Mouse (Mus musculus) kidney, postnatal 25 days (tissue): Measurements from ENCODE around the gene Idnk.

Source experiments
- DNase-seq, 2 experiments: peaks; one replicate each; pipeline ENCODE4 v3.0.0; 2021; ENCODE audit warnings: mixed read lengths in 2 of 2

Idnk gene

DNA sequence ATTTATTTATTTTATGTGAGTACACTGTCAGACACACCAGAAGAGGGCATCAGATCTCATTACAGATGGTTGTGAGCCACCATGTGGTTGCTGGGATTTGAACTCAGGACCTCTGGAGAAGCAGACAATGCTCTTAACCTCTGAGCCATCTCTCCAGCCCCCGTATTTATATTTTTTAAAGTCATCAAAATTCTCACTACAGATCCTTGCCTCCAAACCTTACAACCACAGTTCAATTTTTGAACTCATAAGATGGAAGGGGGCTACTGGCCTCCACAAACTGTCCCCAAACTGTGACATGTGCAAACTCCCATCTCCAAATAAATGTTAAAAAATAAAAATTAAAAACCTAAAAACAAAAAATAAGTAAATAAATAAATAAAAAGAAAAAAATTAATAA is 9.7 kb upstream of the Idnk start:
- no peak for DNase-seq

DNA sequence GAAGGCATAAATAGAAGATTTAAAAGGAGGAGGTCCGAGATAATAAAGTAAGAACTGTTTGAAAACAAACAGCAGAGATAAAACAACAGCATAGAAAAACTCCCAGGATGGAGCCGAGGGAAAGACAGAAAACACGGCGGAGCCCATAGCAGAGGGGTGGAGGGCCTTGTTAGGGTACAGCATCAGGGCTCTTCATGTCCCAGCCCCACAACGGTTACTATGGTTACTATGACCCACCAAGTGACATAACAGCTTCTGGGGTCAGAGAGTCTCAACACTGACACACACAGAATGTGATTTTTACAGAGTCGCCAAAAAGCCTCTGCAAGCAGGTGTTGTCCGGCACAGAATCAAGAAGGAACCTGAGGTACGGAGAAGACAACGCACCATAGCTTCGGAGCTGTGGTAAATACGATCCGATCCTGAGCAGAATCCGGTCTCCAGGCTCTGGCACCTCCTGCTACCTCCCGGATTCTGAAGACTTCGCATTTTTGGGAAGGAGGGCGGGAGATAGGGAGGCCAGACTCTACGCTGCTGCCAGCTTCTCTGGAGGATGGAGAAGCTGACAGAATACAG is 9.1 kb upstream of the Idnk start:
- peak; percentile 49 to 61 for DNase-seq

DNA sequence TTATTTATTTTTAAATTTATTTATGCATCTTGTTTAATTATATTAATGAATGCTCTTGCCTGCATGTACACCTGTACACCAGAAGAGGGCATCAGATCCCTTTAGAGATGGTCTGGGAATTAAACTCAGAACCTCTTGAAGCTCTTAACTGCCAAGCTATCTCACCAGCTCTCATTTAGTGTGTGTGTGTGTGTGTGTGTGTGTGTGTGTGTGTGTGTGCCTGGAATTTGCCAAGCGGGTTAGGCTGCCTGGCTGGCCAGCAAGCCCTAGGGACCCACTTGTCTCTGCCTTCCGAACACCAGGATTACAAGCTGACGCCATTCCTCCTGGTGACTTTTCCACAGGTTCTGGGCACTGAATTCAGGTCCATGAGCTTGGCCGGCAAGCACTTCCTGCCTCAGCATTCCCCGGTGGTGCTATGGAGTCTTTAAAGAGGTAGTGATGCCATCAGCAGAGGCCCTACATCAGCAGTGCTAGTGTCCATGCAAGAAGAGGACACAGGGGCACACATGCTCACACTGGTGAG is 8.4 kb upstream of the Idnk start:
- DNase-seq: peak in 1 of 2 experiments; percentile 51

DNA sequence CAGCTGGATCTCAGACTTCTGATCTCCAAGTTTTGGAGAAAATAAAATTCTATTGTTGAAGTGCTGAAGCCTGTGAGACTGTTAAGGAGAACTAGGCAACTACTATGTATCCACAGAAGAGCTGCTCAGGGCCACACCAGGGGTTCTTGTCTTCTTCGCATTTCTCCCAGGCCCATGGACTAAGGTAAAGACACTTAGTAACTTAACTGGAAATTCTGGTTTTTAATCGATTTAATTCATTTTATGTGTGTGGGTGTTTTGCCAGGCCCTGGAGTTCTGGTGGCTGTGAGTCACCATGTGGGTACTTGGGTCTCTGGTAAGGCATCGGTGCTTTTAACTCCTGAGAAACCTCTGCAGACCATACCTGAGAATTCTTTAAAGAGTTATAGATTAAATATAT is 7.8 kb upstream of the Idnk start:
- no peak for DNase-seq

DNA sequence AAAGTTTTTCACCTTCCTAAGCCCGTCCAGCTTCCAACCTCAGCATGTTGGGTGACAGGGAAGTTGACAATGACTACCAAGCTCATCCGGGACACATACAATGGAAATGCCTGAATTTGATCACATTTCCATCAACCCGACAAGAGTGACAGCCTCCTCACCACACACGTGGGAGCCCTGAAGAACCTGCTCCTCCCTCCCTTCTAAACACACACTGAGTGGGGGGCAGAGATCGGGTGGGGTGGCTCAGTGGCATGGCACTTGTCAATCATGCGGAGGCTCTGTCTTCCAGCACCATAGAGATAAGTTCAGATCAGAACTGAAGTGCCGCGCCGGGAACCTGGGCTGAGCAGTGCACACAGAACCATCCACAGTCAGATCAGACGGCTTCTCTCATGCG is 7.0 kb upstream of the Idnk start:
- DNase-seq: no peak

GRCm38 (mm10) chr13:58156031-58156430 is 1.4 kb upstream of the Idnk start:
- no peak for DNase-seq

DNA sequence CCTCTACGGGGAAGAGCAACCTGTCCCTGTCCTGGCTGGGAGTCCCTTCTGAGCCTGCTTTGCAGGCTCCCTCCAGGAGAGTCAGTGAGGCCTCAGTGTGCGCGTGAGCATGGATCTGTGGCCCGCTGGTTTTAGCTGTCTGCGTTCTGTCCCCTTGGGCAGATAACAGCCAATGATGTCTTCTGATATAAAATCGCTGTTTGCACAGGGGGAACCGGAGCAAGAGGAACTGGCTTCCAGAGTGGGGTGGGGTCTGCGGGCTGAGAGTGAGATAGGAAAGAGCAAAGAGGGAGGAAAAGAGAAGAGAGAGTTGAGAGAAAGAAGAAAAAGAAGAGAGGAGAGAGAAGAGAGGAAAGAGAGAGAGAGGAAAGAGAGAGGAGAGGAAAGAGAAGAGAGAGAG is 413 bp upstream of the Idnk start:
- no peak for DNase-seq

DNA sequence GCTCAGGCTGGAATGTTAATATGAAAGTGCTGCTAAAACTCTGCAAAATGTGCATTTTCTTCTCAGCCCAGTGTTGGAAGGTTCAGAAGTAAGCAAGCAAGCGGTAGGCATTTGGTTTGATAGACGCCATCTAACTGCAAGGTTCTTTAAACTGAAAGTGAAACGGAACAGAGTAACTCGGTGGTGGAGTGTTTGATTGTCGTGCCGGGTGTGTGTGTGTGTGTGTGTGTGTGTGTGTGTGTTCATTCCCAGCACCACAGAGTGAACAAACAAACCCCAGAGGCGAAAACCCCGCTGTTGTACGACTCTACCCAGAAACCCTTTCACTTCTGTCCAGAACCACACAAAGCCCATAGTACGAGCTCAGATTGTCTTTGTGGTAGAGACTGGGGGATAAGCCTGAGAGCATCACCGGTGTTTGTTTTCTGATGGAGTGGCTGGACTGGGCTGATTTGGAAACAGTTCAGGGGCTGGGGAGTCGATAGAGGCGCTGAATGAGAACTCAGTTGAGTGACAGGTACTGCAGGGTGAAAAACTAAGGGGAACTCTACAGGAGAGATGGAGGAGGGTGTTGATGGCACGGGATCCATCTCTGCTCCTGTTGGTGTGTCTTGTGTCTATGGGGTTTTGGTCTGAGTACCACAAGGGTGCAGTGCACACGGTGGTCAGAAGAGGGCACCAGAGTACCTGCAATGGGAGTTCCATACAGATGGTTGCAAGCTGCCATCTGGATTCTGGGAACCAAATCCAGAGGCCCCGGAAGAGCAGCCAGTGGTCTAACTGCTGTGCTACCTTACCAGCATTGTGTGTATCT is 857 bp downstream of the Idnk start:
- peak; percentile 90 to 94 for DNase-seq

- DNase-seq: no peak
Observed at GRCm38 (mm10) chr13:58160761-58161160, 3.3 kb downstream of the Idnk start.

DNA sequence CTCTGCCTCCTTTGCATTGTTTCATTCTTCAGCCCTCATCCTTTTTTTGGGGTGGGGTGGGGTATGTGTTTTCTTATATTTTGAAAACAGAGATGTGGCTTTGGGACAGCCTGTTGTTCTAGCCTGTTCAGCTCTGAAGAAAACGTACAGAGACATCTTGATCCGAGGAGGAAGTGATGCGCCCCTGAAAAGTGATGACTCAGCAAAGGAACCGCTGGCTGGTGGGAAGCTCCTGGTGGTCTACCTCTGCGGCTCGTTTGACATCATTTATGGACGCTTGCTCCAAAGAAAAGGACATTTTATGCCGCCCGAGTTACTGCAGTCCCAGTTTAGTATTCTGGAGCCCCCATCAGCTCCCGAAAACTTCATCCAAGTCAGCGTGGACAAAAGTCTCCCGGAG is 5.9 kb downstream of the Idnk start:
- DNase-seq: no peak

DNA sequence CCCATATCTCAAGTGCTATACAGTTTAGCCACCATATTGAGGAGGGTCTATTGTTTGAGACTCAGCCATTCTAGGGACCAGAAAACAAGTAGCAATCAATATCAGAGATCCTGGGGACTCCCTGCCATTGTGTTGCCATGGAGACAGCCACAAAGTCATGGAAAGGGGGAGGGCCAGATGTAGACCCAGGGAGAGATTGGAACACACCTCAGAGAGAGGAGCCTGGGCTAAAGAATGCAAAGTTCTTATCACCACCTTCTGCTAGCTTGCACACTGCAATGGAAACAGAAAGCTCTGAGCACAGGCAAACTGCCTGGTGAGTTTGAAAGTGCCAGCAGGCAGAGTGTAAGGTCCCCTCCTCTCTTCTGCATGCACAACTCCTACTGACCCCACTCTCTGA is 10.7 kb downstream of the Idnk start:
- no peak for DNase-seq

DNA sequence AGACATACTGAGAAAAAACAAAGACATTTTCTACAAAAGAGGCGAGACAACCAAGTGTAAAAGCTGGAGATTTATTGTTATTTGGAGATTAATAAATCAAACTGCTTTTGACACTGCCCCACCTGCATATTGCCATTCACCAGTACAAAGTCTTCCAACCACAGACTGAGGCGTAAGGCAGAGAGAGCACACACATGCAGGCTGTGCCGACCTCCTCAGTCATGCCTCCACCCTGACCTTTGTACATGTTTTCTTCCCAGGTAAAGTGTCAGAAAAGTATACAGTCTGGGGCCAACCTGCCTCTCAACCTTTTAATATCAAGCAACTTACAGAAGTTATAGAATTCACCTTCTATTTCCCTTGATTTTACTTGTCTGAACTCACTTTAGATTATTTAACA is 18.7 kb downstream of the Idnk start:
- no peak for DNase-seq

DNA sequence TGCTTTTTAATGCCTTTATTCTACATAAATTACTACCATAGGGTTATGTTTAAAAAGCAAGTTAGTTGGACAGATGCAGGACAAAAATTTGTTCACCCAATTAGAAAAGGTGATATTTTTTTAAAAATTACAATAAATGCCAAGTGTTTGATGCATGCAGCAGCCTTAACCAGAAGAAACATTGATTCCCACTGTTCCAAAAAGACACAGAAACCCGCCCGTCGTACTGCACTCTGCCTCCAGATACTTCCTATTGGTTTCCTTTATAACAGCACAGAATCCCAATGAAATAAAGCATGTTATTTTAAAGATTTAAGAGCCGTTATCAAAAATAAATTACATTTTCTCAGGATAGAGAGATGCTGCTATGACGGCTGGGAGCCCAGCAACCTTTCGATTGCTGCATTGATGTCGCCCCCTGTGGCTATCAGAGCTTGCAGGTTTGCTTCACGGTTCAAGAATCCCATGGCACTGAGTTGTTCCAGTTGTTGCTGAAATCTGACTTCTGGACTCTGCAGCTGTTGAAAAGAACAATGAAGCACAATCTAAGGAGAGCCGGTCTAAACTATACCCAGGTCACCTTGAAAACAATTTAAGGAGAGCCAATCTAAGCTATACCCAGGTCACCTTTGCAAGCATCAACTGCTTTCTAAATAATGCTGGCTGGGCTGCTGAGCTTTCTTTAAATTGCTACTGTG is 20.2 kb downstream of the Idnk start:
- DNase-seq: peak; percentile 99 to 100

- no peak for DNase-seq
Observed at GRCm38 (mm10) chr13:58181607-58182551, 24.4 kb downstream of the Idnk start.

GRCm38 (mm10) chr13:58184111-58184510 is 26.7 kb downstream of the Idnk start:
- peak in 1 of 2 experiments; percentile 27 for DNase-seq

DNA sequence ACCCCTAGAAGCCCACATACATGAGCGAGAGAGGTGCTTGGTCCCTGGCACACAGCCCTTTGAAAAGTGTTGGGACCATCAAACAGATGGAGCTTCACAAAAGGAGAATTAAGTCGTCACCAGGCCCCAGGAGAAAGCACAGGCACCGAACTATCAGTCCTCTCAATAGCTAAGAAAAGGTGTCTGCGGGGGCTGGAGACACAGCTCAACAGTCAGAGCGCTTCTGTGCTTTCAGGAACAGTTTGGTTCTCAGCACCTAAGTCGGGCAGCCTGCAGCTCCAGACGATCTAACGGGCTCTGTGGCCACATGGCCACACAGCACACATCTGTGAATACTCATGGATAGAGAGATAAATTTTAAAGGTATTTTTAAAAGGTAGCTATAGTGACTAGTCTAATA is 28.8 kb downstream of the Idnk start:
- DNase-seq: no peak

DNA sequence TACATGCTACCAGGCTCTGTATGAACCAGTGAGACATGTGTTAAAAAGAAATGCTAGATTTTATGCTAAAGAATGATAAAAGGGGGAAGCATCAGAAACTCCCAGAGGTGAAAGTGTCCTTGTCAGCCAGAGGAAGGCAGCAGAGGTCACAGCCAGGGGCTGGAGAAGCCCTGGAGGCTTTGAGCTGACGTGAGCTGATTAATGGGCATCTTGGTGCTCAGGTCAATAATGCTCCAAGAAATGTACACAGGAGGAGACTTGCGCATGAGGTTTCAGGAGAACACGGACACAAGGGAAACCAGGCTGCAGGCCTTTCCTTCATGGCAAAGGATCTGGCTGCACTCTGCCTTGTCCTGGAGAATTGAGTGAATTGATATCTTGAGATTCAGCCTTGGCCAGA is 30.3 kb downstream of the Idnk start:
- no peak for DNase-seq

GRCm38 (mm10) chr13:58188412-58188811 is 31.0 kb downstream of the Idnk start:
- peak; percentile 88 to 95 for DNase-seq

- no peak for DNase-seq
Observed at GRCm38 (mm10) chr13:58189473-58189872, 32.0 kb downstream of the Idnk start.

DNA sequence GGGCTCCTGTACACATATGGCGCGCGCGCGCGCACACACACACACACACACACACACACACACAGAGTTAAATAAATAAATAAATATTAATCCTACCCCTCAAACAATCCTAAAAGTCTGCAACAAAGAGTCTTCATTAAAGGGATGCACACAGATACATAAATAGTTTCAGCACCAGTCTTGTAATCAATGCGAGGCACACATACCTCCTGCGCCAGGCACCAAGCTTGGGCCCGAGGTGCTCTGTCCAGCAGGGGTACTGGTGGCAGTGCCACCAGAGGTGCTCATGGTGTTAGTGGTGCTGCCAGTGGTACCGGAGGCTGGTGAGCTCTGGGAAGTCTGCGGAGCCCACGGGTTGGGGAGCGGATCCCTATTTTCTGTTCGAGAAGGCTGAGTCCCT is 34.1 kb downstream of the Idnk start:
- no peak for DNase-seq

GRCm38 (mm10) chr13:58192146-58192545 is 34.7 kb downstream of the Idnk start:
- DNase-seq: peak; percentile 20 to 61

DNA sequence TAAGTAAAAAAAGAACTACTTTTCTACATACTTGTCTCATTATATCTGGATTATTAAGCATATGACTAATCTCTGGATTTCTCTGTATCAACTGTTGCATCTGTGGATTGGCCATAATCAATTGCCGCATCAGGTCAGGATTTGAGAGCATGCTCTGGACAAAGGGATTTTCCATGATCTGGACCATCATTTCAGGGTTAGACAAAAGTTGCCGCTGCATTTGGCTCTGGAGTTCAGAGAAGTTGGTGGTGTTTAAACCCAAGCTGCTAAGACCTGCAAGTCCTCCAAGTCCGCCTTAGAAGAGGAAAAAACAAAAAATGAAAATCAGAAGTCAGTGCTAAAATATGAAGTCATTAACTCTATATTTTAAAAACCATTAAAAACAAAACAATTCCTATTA is 35.8 kb downstream of the Idnk start:
- no peak for DNase-seq

DNA sequence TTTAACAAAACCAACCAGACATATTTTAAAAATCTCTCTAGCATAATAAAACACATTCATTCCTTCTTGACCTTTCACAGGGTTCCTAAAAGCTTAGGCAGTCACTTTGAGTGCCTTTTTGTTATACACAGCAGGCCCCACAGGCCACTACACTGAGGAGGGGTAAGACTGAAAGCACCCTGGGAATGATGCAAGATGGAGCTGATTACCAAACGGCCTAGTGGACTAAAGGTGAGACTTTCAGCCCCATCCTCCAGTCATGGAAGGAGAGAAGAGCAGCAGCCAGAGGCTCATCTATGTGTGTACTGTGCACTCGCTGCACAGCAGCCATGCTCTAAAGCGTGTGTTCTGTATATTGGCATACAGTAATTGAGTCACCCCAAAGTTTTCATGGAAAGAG is 37.5 kb downstream of the Idnk start:
- no peak for DNase-seq
